Mouse (Mus musculus) liver, postnatal 0 days (tissue): Measurements from ENCODE around the gene Mpzl2.

Experiments
- CTCF ChIP-seq: sonication (generic); IDR thresholded peaks from 2 replicates; pipeline ENCODE4 v1.5.1; 2016; ENCODE audit warnings: antibody characterized with exemption, low read depth
- EP300 ChIP-seq: IDR thresholded peaks from 2 replicates; pipeline ENCODE4 v1.6.1; 2016; ENCODE audit warnings: antibody characterized with exemption, low read depth, mild to moderate bottlenecking

DNA sequence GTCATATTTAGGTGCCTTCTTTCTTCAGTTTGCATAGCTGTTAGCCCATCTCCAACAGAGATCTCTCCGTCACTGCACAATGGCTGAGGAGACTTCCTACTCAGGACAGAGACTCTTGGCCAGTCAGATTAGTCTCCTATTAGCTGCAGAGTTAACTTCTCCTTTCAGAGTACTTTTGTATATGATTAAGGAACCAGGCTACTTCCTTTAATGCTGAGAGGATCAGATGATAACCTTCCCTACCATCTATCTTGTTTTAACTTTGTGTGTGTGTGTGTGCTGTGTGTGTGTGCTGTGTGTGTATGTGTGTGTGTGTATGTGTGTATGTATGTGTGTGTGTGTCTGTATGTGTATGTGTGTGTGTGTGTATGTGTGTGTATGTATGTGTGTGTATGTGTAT, 10.1 kb downstream of the Mpzl2 start:
- TF ChIP-seq CTCF (no peak), EP300 (no peak)
